Mouse (Mus musculus) megakaryocyte, embryonic 14.5 days (primary cell): ENCODE measurements around the gene Stk32c. TPM values are rescaled to one million over a fixed set of nuclear protein-coding genes. Genes with fewer than 3 reads are reported as not detected.

Source experiments
- H3K27me3 ChIP-seq: replicated peaks from 2 replicates; pipeline ENCODE3; 2012; ENCODE audit warnings: inconsistent platforms
- H3K36me3 ChIP-seq: replicated peaks from 2 replicates; pipeline ENCODE3; 2012; ENCODE audit warnings: low read length, inconsistent platforms, mixed read lengths
- H3K4me1 ChIP-seq: 2 replicates; pipeline ENCODE4 v1.6.1; 2012; ENCODE audit warnings: inconsistent platforms
- H3K4me3 ChIP-seq: replicated peaks from 2 replicates; pipeline ENCODE3; 2012; ENCODE audit warnings: moderate library complexity, mild to moderate bottlenecking, inconsistent platforms
- H3K9me3 ChIP-seq: 2 replicates; pipeline ENCODE4 v1.6.1; 2012; ENCODE audit warnings: inconsistent platforms
- FLI1 ChIP-seq: IDR thresholded peaks from 2 replicates; pipeline ENCODE4 v1.6.1; 2012; ENCODE audit warnings: low read length, inconsistent platforms, mixed read lengths
- GATA1 ChIP-seq: IDR thresholded peaks from 3 replicates; pipeline ENCODE4 v1.6.1; 2012; ENCODE audit warnings: mixed read lengths, low read length, inconsistent platforms, borderline replicate concordance
- polyA plus RNA-seq: library from polyadenylated mRNA; stranded (reverse); fragments of >175 nt; gene quantifications from 2 replicates; pipeline ENCODE4 v1.2.3, GENCODE M21; 2012; ENCODE audit warnings: low replicate concordance; ENCODE audit not compliant: insufficient read depth

Gene Stk32c
- polyA plus RNA-seq, 1 experiment = not detected

DNA sequence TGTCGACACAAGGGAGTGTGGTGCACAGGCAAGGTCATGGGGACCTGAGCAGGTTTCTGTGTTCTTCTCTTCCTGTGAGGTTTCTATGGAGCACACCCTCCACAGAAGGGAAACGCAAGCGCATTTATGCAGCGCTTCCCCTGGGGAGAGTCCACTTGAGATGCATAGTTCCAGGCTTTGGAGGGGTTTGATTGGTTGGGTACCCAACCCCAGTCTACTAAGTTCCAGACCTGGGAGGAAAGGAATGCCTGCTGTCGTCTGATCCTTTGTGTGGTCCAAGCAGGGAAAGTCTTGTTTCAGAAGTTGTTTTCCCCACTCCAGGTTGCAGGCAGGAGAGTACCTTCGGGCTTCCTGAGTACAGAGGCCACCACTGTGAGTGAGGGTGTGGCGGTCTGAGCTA is 134.0 kb downstream of the Stk32c start:
- H3K36me3 ChIP-seq = no peaks in the 10 kb centered on the region
- peaks cover 5% of the 10 kb centered on the region; the same call in 1 of the 2 replicates for H3K9me3 ChIP-seq
- peaks cover 67% of the 10 kb centered on the region for H3K27me3 ChIP-seq
- H3K4me3 ChIP-seq = no peak overlapping the region
- no peak for TF ChIP-seq GATA1
- TF ChIP-seq FLI1 = no peak
- H3K4me1 ChIP-seq = no peaks in the 10 kb centered on the region

DNA sequence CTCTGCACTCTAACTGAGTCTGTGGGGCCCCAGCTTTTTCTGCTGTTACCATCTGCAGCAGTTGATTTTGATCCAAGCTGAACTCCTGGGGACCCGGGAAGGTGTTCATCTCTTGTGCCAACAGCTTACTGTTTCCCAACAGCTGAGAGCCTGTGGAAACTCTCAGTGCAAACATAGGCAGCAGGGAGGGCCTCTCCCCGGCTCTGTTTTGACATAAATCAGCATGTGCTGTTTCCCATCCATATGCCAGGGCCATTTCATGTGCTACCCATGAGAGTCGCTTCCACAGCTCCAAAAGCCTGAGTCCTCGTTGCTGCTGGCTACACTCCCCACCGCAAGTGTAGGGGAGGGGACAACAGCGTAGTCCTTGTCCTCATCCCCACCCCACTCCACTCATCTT is 134.9 kb downstream of the Stk32c start:
- H3K9me3 ChIP-seq = peaks cover 5% of the 10 kb centered on the region; the same call in 1 of the 2 replicates
- TF ChIP-seq GATA1 = no peak
- no peak for TF ChIP-seq FLI1
- H3K27me3 ChIP-seq = peaks cover 70% of the 10 kb centered on the region
- no peaks in the 10 kb centered on the region for H3K36me3 ChIP-seq
- no peak overlapping the region for H3K4me3 ChIP-seq
- no peaks in the 10 kb centered on the region for H3K4me1 ChIP-seq

DNA sequence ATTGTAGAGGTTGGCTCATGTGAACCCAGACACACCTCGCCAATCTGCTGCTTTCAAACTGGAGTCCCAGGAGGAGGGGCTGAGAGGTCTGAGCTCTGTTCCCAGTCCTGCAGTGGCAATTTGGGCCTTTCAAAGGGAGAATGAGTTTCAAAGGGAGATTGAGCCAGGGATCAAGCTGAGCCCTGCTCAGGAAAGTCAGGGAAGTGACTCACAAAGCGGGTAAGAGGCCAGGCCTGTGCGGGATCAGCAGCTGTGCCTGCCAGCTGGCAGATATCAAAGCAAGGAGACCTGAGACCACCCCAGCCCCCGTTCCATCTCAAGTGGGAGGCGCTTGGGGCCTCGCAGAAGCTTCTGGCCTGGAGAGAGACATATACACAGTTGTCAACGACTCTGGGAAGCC is 135.8 kb downstream of the Stk32c start:
- Histone ChIP-seq H3K4me3 (no peak overlapping the region), H3K27me3 (peaks cover 67% of the 10 kb centered on the region), H3K36me3 (no peaks in the 10 kb centered on the region), H3K4me1 (no peaks in the 10 kb centered on the region), H3K9me3 (peaks cover 5% of the 10 kb centered on the region; the same call in 1 of the 2 replicates)
- TF ChIP-seq FLI1 (no peak), GATA1 (no peak)

DNA sequence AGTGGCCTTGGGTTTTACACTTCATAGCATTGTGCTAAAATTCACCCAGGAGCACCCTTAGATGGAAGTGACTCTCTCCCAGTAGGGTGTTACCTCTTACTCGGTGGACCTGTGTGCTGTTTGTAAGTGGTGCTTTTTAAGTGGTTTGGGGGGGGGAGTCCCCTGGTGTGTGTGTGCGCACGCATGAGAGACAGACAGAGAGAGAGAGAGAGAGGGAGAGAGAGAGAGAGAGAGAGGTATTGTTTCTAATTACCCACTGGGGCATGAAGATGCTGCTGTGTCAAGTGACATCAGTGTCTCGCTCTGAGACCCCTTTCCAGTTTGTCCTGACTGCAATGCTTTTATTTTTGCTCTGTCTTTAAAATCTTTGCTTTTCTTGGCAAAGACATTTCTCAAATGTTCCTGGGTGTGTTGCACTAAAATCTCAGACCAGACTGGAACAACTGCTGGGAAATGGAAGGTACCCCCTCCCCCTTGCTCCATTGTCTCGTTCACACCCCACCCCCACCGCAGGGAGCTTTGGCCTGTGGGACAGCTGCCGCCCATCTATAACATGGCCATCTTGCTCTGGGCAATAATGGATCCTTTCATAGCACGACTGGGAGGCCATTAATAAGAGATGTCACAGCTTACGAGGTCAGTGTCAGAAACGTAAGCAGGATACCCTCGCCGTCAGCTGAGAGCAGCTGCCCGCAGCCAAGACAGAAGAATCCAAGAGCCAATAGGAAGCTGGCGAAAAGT is 137.9 kb downstream of the Stk32c start:
- Histone ChIP-seq H3K27me3 (peaks cover 75% of the 10 kb centered on the region), H3K4me1 (no peaks in the 10 kb centered on the region), H3K36me3 (no peaks in the 10 kb centered on the region), H3K9me3 (no peaks in the 10 kb centered on the region), H3K4me3 (no peak overlapping the region)
- no peak for TF ChIP-seq GATA1
- no peak for TF ChIP-seq FLI1

DNA sequence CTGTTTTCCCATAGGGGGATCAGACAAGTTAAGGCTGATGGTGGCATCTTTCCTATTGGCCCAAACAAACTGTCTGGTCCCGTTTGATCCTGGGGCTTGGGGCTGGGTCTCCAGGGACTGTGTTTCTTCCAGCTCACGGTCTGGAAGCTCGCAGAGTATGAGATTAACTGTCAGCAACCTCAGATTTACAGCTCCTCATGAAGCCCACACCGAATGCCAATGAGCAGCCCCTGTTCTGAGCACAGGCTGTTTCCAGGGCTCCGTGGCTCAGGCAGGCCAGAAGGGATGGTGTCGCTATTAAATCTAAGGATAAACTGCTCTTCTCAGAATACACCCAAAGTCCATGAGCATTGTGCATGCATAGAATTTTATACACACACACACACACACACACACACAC is 138.9 kb downstream of the Stk32c start:
- Histone ChIP-seq H3K27me3 (peaks cover 73% of the 10 kb centered on the region), H3K4me1 (no peaks in the 10 kb centered on the region), H3K36me3 (no peaks in the 10 kb centered on the region), H3K9me3 (no peaks in the 10 kb centered on the region), H3K4me3 (no peak overlapping the region)
- TF ChIP-seq FLI1 = no peak
- TF ChIP-seq GATA1 = no peak

DNA sequence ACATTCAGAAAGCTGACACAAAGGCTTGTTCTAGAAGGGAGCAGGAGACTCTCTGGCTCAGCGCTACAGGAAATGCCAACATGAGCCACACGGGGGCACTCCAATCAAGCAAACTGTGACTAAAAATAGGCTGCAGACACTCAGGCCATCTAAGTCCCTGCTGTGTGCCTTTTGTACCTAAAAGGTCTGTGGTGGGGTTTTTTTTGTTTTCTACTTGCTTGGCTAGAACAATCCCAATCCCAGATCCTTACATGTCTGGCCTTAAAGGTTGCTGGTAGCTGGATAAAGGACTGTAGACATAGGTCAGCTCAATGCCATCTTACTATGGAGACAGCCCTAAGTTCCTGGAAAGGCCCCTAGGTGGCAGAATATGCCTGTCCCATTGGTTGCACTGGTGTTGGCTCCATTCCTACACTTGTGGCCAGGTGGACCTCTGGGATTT is 144.9 kb downstream of the Stk32c start:
- Histone ChIP-seq H3K27me3 (peaks cover 70% of the 10 kb centered on the region), H3K4me3 (no peak overlapping the region), H3K9me3 (no peaks in the 10 kb centered on the region), H3K36me3 (no peaks in the 10 kb centered on the region), H3K4me1 (peaks cover 15% of the 10 kb centered on the region)
- TF ChIP-seq GATA1 (no peak), FLI1 (no peak)

DNA sequence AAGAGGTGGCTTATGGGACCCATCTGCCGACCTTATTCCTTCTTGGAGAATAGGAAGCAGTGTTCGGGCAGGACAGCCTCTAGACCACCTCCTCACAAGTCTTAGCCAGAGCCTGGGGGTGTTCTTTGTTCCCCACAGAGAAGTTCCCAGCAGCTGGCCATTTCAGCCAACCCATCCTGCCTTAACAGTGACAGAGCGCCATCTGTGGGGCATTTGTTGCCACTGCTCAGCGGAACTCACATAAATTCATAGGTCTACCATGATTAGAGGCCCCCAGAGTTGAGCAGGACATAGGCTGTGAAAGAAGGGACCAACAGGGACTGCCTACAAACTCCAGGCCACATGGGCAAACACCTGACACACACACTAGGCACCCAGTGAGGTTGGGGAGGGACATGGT is 149.7 kb downstream of the Stk32c start:
- peaks cover 53% of the 10 kb centered on the region for H3K27me3 ChIP-seq
- no peaks in the 10 kb centered on the region for H3K36me3 ChIP-seq
- H3K4me1 ChIP-seq = peaks cover 15% of the 10 kb centered on the region
- no peaks in the 10 kb centered on the region for H3K9me3 ChIP-seq
- no peak overlapping the region for H3K4me3 ChIP-seq
- no peak for TF ChIP-seq FLI1

Other genes starting within 250 kb of the Stk32c start
- not detected in 2 replicates for gene Dpysl4, start 127.3 kb downstream of the Stk32c start, polyA plus RNA-seq
- gene Lrrc27, start 319 bp downstream of the Stk32c start, polyA plus RNA-seq = 2.9 TPM in 1 of 2 replicates, not detected in the other
- 11.6 and 15.8 TPM in 2 replicates for gene Pwwp2b, start 35.2 kb upstream of the Stk32c start, polyA plus RNA-seq
- gene Inpp5a, start 175.8 kb upstream of the Stk32c start, polyA plus RNA-seq = 95.0 and 304 TPM in 2 replicates